Mouse (Mus musculus) CH12.LX (cell line): ENCODE results near the gene Bst2. TPM values are rescaled to one million over a fixed set of nuclear protein-coding genes. Genes with fewer than 3 reads are reported as not detected.

Experiments used
- DNase-seq: peaks from one replicate; pipeline ENCODE4 v3.0.0-alpha.2; 2013; ENCODE audit errors: extremely low read depth
- H3K27ac ChIP-seq: 2 replicates; pipeline ENCODE4 v1.5.1; 2012; ENCODE audit warnings: low read depth, mild to moderate bottlenecking, control low read depth, moderate library complexity; ENCODE audit not compliant: insufficient read depth
- H3K27me3 ChIP-seq: replicated peaks from 2 replicates; pipeline ENCODE3; 2012; ENCODE audit warnings: inconsistent platforms
- H3K36me3 ChIP-seq, 2 experiments: replicated peaks in 1 of 2; 2 replicates each; pipeline versions ENCODE3 to v1.6.1; 2012; ENCODE audit warnings: inconsistent platforms in 1 of 2, low read length in 1 of 2, mild to moderate bottlenecking in 1 of 2, mixed read lengths in 1 of 2, moderate library complexity in 1 of 2; ENCODE audit not compliant: control insufficient read depth in 1 of 2, insufficient read depth in 1 of 2
- H3K4me1 ChIP-seq, 2 experiments: 2 replicates each; pipeline ENCODE4 v1.6.1; 2012; ENCODE audit warnings: inconsistent platforms in 1 of 2, moderate library complexity in 1 of 2; ENCODE audit not compliant: insufficient read depth in 2 of 2, control insufficient read depth in 1 of 2
- H3K4me2 ChIP-seq: 2 replicates; pipeline ENCODE4 v1.6.1; 2012; ENCODE audit warnings: low read depth, mild to moderate bottlenecking, control low read depth; ENCODE audit not compliant: poor library complexity, insufficient read depth, severe bottlenecking
- H3K4me3 ChIP-seq, 3 experiments: fragments of 150-350 bp in 1 of 3; sonication (generic) in 1 of 3; replicated peaks in 1 of 3; 2 replicates each; pipeline versions ENCODE3 to v1.5.1; 2011 to 2012; ENCODE audit warnings: low read depth in 2 of 3, low read length in 2 of 3, mild to moderate bottlenecking in 2 of 3, moderate library complexity in 2 of 3, control low read depth in 1 of 3, improper control_type of control experiment in 1 of 3, inconsistent platforms in 1 of 3, mixed read lengths in 1 of 3; ENCODE audit not compliant: poor library complexity in 1 of 3
- H3K79me2 ChIP-seq: replicated peaks from 2 replicates; pipeline ENCODE4 v1.6.1; 2012; ENCODE audit warnings: mild to moderate bottlenecking, moderate library complexity; ENCODE audit not compliant: control insufficient read depth, poor library complexity, insufficient read depth, severe bottlenecking; ENCODE audit errors: extremely low read depth
- H3K9ac ChIP-seq: 2 replicates; pipeline ENCODE4 v1.6.1; 2012; ENCODE audit warnings: low read depth, mild to moderate bottlenecking, control low read depth, moderate library complexity; ENCODE audit not compliant: insufficient read depth
- H3K9me3 ChIP-seq: replicated peaks from 2 replicates; pipeline ENCODE3; 2012; ENCODE audit warnings: low read length, inconsistent platforms, mixed read lengths
- CHD2 ChIP-seq: IDR thresholded peaks from 2 replicates; pipeline ENCODE4 v1.6.1; 2011; ENCODE audit warnings: low read length, improper control_type of control experiment
- ELF1 ChIP-seq: IDR thresholded peaks from 2 replicates; pipeline ENCODE4 v1.6.1; 2014; ENCODE audit warnings: low read depth, mild to moderate bottlenecking, inconsistent platforms, low read length, improper control_type of control experiment
- ETS1 ChIP-seq: conservative IDR thresholded peaks from 2 replicates; pipeline ENCODE4 v1.6.1; 2012; ENCODE audit warnings: low read depth, mild to moderate bottlenecking, inconsistent platforms, low read length, improper control_type of control experiment, moderate library complexity
- HCFC1 ChIP-seq: IDR thresholded peaks from 2 replicates; pipeline ENCODE4 v1.6.1; 2012; ENCODE audit warnings: low read depth, mild to moderate bottlenecking, inconsistent platforms, low read length, improper control_type of control experiment
- JUND ChIP-seq: conservative IDR thresholded peaks from 2 replicates; pipeline ENCODE4 v1.6.1; 2011; ENCODE audit warnings: low read depth, low read length, improper control_type of control experiment
- KAT2A ChIP-seq: IDR thresholded peaks from 2 replicates; pipeline ENCODE4 v1.6.1; 2012; ENCODE audit warnings: low read length, improper control_type of control experiment, inconsistent platforms; ENCODE audit not compliant: insufficient replicate concordance
- MAFK ChIP-seq: IDR thresholded peaks from 2 replicates; pipeline ENCODE4 v1.6.1; 2011; ENCODE audit warnings: low read length, improper control_type of control experiment; ENCODE audit not compliant: insufficient replicate concordance
- MAX ChIP-seq: IDR thresholded peaks from 2 replicates; pipeline ENCODE4 v1.6.1; 2011; ENCODE audit warnings: low read length, improper control_type of control experiment
- MAZ ChIP-seq: IDR thresholded peaks from 2 replicates; pipeline ENCODE4 v1.6.1; 2012; ENCODE audit warnings: low read depth, mild to moderate bottlenecking, inconsistent platforms, low read length, improper control_type of control experiment, moderate library complexity
- MEF2A ChIP-seq: IDR thresholded peaks from 2 replicates; pipeline ENCODE4 v1.6.1; 2014; ENCODE audit warnings: low read depth, mild to moderate bottlenecking, inconsistent platforms, low read length, improper control_type of control experiment, borderline replicate concordance
- MXI1 ChIP-seq: IDR thresholded peaks from 2 replicates; pipeline ENCODE4 v1.6.1; 2011; ENCODE audit warnings: mild to moderate bottlenecking, low read depth, low read length, improper control_type of control experiment
- POLR2AphosphoS2 ChIP-seq: IDR thresholded peaks from 2 replicates; pipeline ENCODE4 v1.6.1; 2011; ENCODE audit warnings: low read depth, low read length, improper control_type of control experiment
- RAD21 ChIP-seq: IDR thresholded peaks from 2 replicates; pipeline ENCODE4 v1.6.1; 2011; ENCODE audit warnings: low read depth, mild to moderate bottlenecking, low read length, improper control_type of control experiment, moderate library complexity
- SIN3A ChIP-seq: IDR thresholded peaks from 2 replicates; pipeline ENCODE4 v1.6.1; 2012; ENCODE audit warnings: low read length, improper control_type of control experiment, inconsistent platforms
- SMC3 ChIP-seq: IDR thresholded peaks from 2 replicates; pipeline ENCODE4 v1.6.1; 2011; ENCODE audit warnings: low read depth, low read length, improper control_type of control experiment
- TBP ChIP-seq: conservative IDR thresholded peaks from 2 replicates; pipeline ENCODE4 v1.6.1; 2011; ENCODE audit warnings: low read depth, low read length, improper control_type of control experiment
- TCF12 ChIP-seq: IDR thresholded peaks from 2 replicates; pipeline ENCODE4 v1.6.1; 2014; ENCODE audit warnings: low read depth, mild to moderate bottlenecking, inconsistent platforms, low read length, improper control_type of control experiment
- UBTF ChIP-seq: IDR thresholded peaks from 2 replicates; pipeline ENCODE4 v1.6.1; 2012; ENCODE audit warnings: low read depth, mild to moderate bottlenecking, inconsistent platforms, low read length, improper control_type of control experiment, moderate library complexity
- USF1 ChIP-seq: IDR thresholded peaks from 2 replicates; pipeline ENCODE4 v1.6.1; 2014; ENCODE audit warnings: low read depth, mild to moderate bottlenecking, inconsistent platforms, low read length, improper control_type of control experiment
- USF2 ChIP-seq: conservative IDR thresholded peaks from 2 replicates; pipeline ENCODE4 v1.6.1; 2011; ENCODE audit warnings: low read depth, low read length, improper control_type of control experiment
- ZC3H11A ChIP-seq: IDR thresholded peaks from 2 replicates; pipeline ENCODE4 v1.6.1; 2012; ENCODE audit warnings: low read depth, mild to moderate bottlenecking, inconsistent platforms, low read length, improper control_type of control experiment
- ZKSCAN1 ChIP-seq: IDR thresholded peaks from 2 replicates; pipeline ENCODE4 v1.6.1; 2012; ENCODE audit warnings: low read depth, inconsistent platforms, low read length, improper control_type of control experiment, borderline replicate concordance
- ZNF384 ChIP-seq: IDR thresholded peaks from 2 replicates; pipeline ENCODE4 v1.6.1; 2012; ENCODE audit warnings: low read depth, low read length, improper control_type of control experiment, inconsistent platforms
- dilution Hi-C: fragments of 300-500 bp; cut with MboI; formaldehyde crosslinking; loops from 2 replicates; pipeline ENCODE4 v1.14.3; 2020; ENCODE audit warnings: low sequenced_read_pairs; ENCODE audit not compliant: extremely low pct_unique_long_range_greater_than_20kb, extremely low pct_ligation_motif_present
- in situ Hi-C: fragments of 300-500 bp; cut with MboI; formaldehyde crosslinking; loops from 3 replicates; pipeline ENCODE4 v1.14.3; 2019; ENCODE audit warnings: low sequenced_read_pairs, low pct_ligation_motif_present, low pct_unique_long_range_greater_than_20kb, mixed read lengths
- polyA plus RNA-seq: library from polyadenylated mRNA; unstranded; fragments of >175 nt; gene quantifications from 2 replicates; pipeline ENCODE4 v1.2.1, GENCODE M21; 2012; ENCODE audit warnings: low read depth; ENCODE audit not compliant: insufficient read length
- total RNA-seq, 2 experiments: library from RNA; depleted of rRNA; stranded (reverse); fragments of 300-350 nt in 1 of 2; fragments of >200 nt in 1 of 2; gene quantifications; 2 replicates each; pipeline ENCODE4 v1.2.3; 2012 to 2014

Gene Bst2
- total and polyA plus RNA-seq, 3 experiments: 214 to 424 (median 304) TPM

DNA sequence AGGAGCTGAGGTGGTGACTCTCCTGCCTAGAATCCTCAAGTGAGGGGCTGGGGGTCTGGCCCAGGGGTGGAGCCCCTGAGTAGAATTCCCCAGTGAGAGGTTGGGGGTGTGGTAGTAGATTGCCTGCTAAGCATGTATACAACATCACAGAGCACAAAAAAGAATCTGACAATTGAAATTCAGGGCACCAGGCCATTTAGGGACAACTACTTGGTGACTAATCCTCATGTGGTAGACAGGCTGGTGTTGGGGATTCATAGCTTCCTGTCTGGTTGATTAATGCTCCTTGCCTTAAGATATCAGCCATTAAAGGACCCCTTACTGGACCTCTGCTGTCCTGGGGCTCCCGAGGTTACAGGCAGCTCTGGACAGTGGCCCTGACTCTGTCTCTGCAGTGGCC lies 41.8 kb upstream of the Bst2 start:
- Histone ChIP-seq H3K27me3 (no peaks in the 10 kb centered on the region), H3K4me3 (no peak overlapping the region), H3K4me2 (no peak overlapping the region), H3K4me1 (peaks cover 13 to 21% of the 10 kb centered on the region in 2 experiments), H3K27ac (no peak overlapping the region), H3K9ac (no peak overlapping the region), H3K79me2 (no peaks in the 10 kb centered on the region), H3K9me3 (no peaks in the 10 kb centered on the region), H3K36me3 (peaks cover 4 to 9% of the 10 kb centered on the region in 2 experiments)
- DNase-seq: no peak
- TF ChIP-seq SIN3A: no peak
- no peak for TF ChIP-seq ZNF384
- no peak for TF ChIP-seq ZC3H11A
- no peak for TF ChIP-seq ETS1
- TF ChIP-seq TCF12: no peak
- no peak for TF ChIP-seq USF1
- no peak for TF ChIP-seq POLR2AphosphoS2
- no peak for TF ChIP-seq SMC3
- no peak for TF ChIP-seq CHD2
- TF ChIP-seq MAFK: no peak
- TF ChIP-seq MAZ: no peak
- no peak for TF ChIP-seq ELF1
- TF ChIP-seq JUND: no peak
- TF ChIP-seq MAX: no peak
- TF ChIP-seq RAD21: no peak
- in situ Hi-C loops (no loop called here), dilution Hi-C loops (no loop called here)

- dilution Hi-C loops: no loop called here
- no peak for TF ChIP-seq RAD21
- TF ChIP-seq ZC3H11A: no peak
- TF ChIP-seq KAT2A: no peak
- TF ChIP-seq MAX: no peak
- no peak for TF ChIP-seq ZKSCAN1
- no peak for TF ChIP-seq MEF2A
- no peak for TF ChIP-seq MAZ
- no peak for TF ChIP-seq SIN3A
- no peak for TF ChIP-seq HCFC1
- no peak for TF ChIP-seq UBTF
- TF ChIP-seq MAFK: no peak
- no peak for TF ChIP-seq USF2
- no peak for TF ChIP-seq TBP
- no peak for TF ChIP-seq MXI1
- no peak for TF ChIP-seq JUND
- no peak for TF ChIP-seq ZNF384
- H3K4me3 ChIP-seq: no peak overlapping the region
- no peak overlapping the region for H3K27ac ChIP-seq
- no peaks in the 10 kb centered on the region for H3K27me3 ChIP-seq
- peaks cover 13 to 21% of the 10 kb centered on the region in 2 experiments for H3K4me1 ChIP-seq
- H3K79me2 ChIP-seq: no peaks in the 10 kb centered on the region
- DNase-seq: no peak
- no peaks in the 10 kb centered on the region for H3K9me3 ChIP-seq
- in situ Hi-C loops: no loop called here
- no peak overlapping the region for H3K4me2 ChIP-seq
- peaks cover 3 to 8% of the 10 kb centered on the region in 2 experiments for H3K36me3 ChIP-seq
- H3K9ac ChIP-seq: no peak overlapping the region
Observed at GRCm38 (mm10) chr8:71577856-71578387, 40.7 kb upstream of the Bst2 start.
